Mouse (Mus musculus): ENCODE results near the gene Cks1b. TPM values are rescaled to one million over a fixed set of nuclear protein-coding genes. Genes with fewer than 3 reads are reported as not detected.

The Cks1b gene
- polyA plus RNA-seq, 1 experiment from 2014 or later: 619 TPM

DNA sequence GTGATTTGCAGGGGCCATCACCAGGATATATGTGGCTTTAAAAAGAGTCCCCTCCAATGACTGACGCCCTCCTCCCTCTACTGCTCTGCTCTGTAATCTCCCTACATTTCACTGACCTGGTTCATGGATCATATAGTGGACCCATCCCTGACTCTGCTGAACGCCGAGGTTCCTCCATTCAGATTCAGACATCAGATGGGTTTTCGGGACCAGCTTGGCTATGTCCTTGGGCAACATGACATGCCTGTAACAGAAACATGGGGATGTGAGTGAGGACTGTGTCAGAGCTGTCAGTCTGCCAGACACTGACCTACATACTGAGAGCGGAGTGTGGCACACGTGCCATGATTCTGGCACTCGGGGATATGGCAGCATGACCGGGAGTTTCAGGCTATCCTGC lies 2.0 kb downstream of the Cks1b start:
- 0 out of 2 replicates have a peak overlapping the region, but pooled peaks have one; percentile 60 for H3K4me3 ChIP-seq (replicated peaks)
- peak overlapping the region; percentile 80 for H3K4me2 ChIP-seq
- WGBS: 98% methylated on average over 8 of the region's 8 CpGs
- H3K27ac ChIP-seq: no peak overlapping the region
- H3K4me1 ChIP-seq (replicated peaks): peaks cover 27% of the 10 kb centered on the region
- no peaks in the 10 kb centered on the region for H3K27me3 ChIP-seq
- no peak for ATAC-seq (ENCODE audit: insufficient number of reproducible peaks, insufficient read depth, low FRiP score, low TSS enrichment, low read depth)
- H3K36me3 ChIP-seq: peaks cover 36% of the 10 kb centered on the region
- H3K9me3 ChIP-seq: no peaks in the 10 kb centered on the region
- H3K9ac ChIP-seq (replicated peaks): no peak overlapping the region

DNA sequence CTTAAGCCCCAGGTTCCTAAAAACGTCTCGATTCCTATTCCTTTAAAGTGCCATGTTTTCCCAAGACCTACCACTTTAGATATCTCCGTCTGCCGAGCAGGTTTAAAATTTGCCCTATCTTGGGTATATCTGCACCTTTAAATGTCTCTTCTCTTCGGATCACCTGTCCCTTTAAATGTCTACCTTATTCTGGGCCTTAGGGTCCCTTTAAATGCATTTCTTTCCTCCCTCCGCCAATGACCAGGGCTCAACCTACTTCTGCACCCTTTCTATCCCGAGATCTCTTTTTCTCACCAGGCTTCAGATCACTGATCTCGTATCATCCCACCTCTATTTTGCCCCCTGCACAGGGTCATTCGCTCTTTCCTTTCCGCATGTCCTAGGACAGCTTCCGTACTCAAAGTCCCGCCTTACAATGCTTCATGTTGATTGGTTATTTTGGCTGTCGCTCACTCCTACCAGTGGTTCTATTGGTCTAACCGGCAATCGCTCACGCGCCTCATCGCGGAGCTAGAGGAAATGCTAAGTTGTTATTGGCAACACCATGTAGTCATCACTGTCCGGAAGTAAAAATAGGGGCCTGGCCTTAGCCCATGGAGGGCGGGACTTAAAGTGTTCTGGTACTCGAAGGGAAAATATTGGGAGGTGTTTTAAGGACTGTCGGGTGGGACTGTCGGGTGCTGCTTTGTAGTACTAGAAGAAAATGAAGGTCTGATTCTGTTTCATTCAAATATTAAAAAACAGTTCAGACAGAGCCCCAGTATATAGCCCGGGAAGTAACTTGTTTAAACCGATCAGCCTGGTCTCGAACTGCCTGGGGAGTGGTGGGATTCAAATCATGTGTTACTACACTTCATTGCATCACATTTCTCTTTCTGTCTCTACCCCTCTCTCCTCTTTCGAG lies 6.4 kb downstream of the Cks1b start, which contains the start of gene Flad1:
TSS of gene Flad1 (minus strand) at position 381 of the 904 bp plus-strand sequence.
- peak within 1 kb of the TSS; percentile 55 for H3K4me3 ChIP-seq (replicated peaks)
- H3K27me3 ChIP-seq: no peaks in the 10 kb centered on the region
- peak within 1 kb of the TSS; percentile 53 for H3K9ac ChIP-seq (replicated peaks)
- peak; percentile 99 for ATAC-seq (ENCODE audit: insufficient number of reproducible peaks, insufficient read depth, low FRiP score, low TSS enrichment, low read depth)
- no peaks in the 10 kb centered on the region for H3K9me3 ChIP-seq
- H3K27ac ChIP-seq: peak within 1 kb of the TSS; percentile 45; the same call in 1 of the 2 replicates
- H3K4me2 ChIP-seq: peak within 1 kb of the TSS; percentile 68
- H3K36me3 ChIP-seq: peaks cover 56% of the 10 kb centered on the region
- H3K4me1 ChIP-seq (replicated peaks): peaks cover 13% of the 10 kb centered on the region
- 8% methylated on average over 28 of the region's 28 CpGs for WGBS

DNA sequence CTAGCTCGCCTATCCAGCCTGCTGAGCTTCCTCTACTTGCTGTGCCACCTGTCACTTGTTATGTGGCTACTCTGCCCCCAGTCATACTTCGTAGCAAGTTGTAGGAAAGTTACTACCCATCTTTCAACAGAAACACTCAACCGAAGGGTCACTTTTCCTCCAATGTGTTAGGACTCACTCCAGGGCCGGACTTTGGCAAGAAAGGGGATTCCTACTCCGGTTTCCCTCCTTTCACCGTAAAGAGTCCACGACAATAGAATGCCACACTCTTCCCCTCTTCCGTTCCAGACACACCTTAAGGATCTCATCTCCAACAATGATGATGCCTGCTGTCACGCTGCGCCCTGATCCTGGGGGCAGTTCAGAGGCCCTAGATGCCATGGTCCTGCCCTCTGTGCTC lies 7.3 kb downstream of the Cks1b start:
- peak overlapping the region; percentile 53 for H3K9ac ChIP-seq (replicated peaks)
- H3K36me3 ChIP-seq: peaks cover 49% of the 10 kb centered on the region
- ATAC-seq (ENCODE audit: insufficient number of reproducible peaks, insufficient read depth, low FRiP score, low TSS enrichment, low read depth): no peak
- no peaks in the 10 kb centered on the region for H3K9me3 ChIP-seq
- H3K4me2 ChIP-seq: peak overlapping the region; percentile 68
- H3K27me3 ChIP-seq: no peaks in the 10 kb centered on the region
- 78% methylated on average over 10 of the region's 10 CpGs for WGBS
- peak overlapping the region; percentile 55 for H3K4me3 ChIP-seq (replicated peaks)
- peaks cover 6% of the 10 kb centered on the region for H3K4me1 ChIP-seq (replicated peaks)
- H3K27ac ChIP-seq: no peak overlapping the region

DNA sequence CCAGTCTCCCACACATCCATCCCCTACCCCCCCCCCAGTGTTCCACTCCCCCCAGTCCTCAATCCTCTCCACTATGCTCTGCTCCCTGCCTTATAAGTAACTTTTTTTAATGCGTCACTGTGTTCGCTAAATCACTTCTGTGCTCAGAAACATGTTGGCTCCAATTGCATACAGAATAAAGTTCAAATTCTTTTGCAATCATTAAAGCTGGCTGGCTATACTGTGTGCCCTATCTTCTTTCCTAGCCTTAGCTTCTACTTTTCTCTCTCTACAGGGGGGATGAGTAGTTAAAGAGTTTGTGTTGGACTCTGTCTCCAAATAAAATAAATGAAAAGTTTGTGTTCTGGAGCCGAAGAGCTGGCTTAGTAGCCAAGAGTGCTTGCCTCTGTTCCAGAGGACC lies 8.5 kb downstream of the Cks1b start:
- no peak overlapping the region for H3K4me3 ChIP-seq (replicated peaks)
- WGBS: 95% methylated on average over 3 of the region's 3 CpGs

DNA sequence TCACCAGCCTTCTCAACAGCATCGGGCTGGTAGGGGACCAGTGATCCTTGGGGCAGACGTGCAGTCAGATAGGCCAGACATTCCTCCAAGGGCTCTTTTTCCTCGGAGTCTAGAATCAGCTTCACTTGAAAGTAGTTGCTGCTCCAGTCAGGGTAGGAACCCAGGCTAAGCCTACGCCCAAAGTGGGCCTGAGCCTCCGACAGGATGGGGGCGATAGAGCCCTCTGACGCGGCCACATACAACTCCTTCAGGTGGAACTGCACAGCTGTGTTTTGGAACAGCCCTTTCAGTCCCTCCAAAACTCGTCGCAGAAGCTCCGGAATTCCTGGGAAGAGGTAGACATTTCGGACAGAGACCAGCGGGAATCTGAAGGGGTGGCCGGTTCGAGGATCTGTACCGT lies 9.7 kb downstream of the Cks1b start:
- no peaks in the 10 kb centered on the region for H3K27me3 ChIP-seq
- peaks cover 44% of the 10 kb centered on the region for H3K36me3 ChIP-seq
- H3K9ac ChIP-seq (replicated peaks): no peak overlapping the region; the same call in 1 of the 2 replicates
- peaks cover 6% of the 10 kb centered on the region for H3K4me1 ChIP-seq (replicated peaks)
- no peak overlapping the region for H3K27ac ChIP-seq
- ATAC-seq (ENCODE audit: insufficient number of reproducible peaks, insufficient read depth, low FRiP score, low TSS enrichment, low read depth): no peak
- H3K9me3 ChIP-seq: no peaks in the 10 kb centered on the region
- no peak overlapping the region for H3K4me3 ChIP-seq (replicated peaks)
- 58% methylated on average over 16 of the region's 16 CpGs for WGBS
- H3K4me2 ChIP-seq: no peak overlapping the region

More for the DNA sequence above, 8.5 kb downstream of the Cks1b start:
- no peak overlapping the region for H3K9ac ChIP-seq (replicated peaks)
- no peak overlapping the region for H3K27ac ChIP-seq
- peaks cover 6% of the 10 kb centered on the region for H3K4me1 ChIP-seq (replicated peaks)
- ATAC-seq (ENCODE audit: insufficient number of reproducible peaks, insufficient read depth, low FRiP score, low TSS enrichment, low read depth): no peak
- H3K9me3 ChIP-seq: no peaks in the 10 kb centered on the region
- H3K27me3 ChIP-seq: no peaks in the 10 kb centered on the region
- H3K36me3 ChIP-seq: peaks cover 43% of the 10 kb centered on the region
- no peak overlapping the region for H3K4me2 ChIP-seq

DNA sequence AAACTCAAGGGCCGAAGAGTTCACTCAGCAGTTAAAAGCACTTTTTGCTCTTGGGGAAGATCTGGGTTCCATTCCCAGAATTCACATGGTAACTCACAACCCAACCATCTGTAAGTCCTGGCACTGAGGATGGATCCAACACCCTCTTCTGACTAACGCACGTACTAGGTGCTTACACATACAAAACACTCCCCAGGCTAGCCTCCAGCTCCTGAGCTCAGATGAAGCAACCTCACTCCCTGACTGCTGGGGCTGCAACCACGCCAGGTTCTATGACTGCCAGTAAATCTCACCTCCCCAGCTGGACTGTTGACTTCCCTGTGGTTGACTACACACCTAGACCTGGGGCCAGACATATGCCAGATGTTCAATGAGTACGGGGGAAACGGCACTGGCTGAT lies 11.3 kb downstream of the Cks1b start:
- 86% methylated on average over 6 of the region's 6 CpGs for WGBS
- Histone ChIP-seq H3K4me1 (replicated peaks) (peaks cover 6% of the 10 kb centered on the region), H3K9ac (replicated peaks) (no peak overlapping the region), H3K27me3 (no peaks in the 10 kb centered on the region), H3K36me3 (peaks cover 54% of the 10 kb centered on the region), H3K4me3 (replicated peaks) (no peak overlapping the region), H3K4me2 (no peak overlapping the region), H3K9me3 (no peaks in the 10 kb centered on the region), H3K27ac (no peak overlapping the region)
- ATAC-seq (ENCODE audit: insufficient number of reproducible peaks, insufficient read depth, low FRiP score, low TSS enrichment, low read depth): no peak

DNA sequence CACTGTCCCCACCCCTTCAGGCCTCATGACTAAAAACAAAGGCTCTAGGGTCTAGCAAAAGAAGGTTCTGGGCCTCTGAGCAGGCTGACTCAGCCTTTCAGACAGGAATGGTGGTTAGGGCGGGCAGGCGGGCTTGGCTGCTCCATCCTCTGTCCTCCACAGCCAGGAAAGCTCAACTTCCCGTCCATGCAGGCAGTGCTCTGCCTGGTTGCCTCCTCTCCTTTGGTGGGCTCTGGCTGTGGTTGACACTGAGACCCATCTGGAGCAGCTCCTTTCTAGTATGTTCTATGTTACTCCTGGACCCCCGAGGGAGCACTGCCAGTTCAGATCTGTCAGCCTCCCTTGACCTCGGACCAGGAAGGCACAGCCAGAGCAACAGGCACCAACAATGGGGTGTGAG lies 15.5 kb downstream of the Cks1b start, which contains the start of gene Lenep:
TSS of gene Lenep (minus strand) at position 101 of the 400 bp plus-strand sequence.
- no peak within 1 kb of the TSS for H3K27ac ChIP-seq
- H3K4me2 ChIP-seq: no peak within 1 kb of the TSS
- peaks cover 48% of the 10 kb centered on the region for H3K36me3 ChIP-seq
- no peak within 1 kb of the TSS for H3K4me3 ChIP-seq (replicated peaks)
- no peaks in the 10 kb centered on the region for H3K4me1 ChIP-seq (replicated peaks)
- ATAC-seq (ENCODE audit: insufficient number of reproducible peaks, insufficient read depth, low FRiP score, low TSS enrichment, low read depth): no peak
- 83% methylated on average over 5 of the region's 5 CpGs for WGBS
- H3K9ac ChIP-seq (replicated peaks): no peak within 1 kb of the TSS
- no peaks in the 10 kb centered on the region for H3K27me3 ChIP-seq
- no peaks in the 10 kb centered on the region for H3K9me3 ChIP-seq

DNA sequence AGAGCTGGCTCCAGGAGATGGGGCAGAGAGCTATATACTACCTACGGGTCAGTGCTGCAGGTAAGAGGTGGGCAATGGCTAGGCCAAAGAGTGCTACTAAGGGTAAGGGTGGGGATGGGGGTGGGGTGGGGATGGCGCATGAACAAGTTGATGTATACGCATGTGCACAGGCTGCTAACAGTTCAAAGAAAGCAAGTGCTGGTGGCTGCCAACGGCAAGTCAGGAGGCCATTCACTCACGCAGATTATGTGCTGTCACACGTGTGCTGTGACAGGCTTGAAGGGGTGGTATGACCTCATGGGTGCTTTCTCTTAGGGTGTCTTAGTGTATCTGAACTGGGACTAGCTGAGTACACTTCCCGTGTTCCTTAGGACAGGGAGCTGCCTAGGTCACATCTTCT lies 16.9 kb downstream of the Cks1b start:
- 90% methylated on average over 7 of the region's 7 CpGs for WGBS
- ATAC-seq (ENCODE audit: insufficient number of reproducible peaks, insufficient read depth, low FRiP score, low TSS enrichment, low read depth): no peak
- H3K4me1 ChIP-seq (replicated peaks): peaks cover 6% of the 10 kb centered on the region

DNA sequence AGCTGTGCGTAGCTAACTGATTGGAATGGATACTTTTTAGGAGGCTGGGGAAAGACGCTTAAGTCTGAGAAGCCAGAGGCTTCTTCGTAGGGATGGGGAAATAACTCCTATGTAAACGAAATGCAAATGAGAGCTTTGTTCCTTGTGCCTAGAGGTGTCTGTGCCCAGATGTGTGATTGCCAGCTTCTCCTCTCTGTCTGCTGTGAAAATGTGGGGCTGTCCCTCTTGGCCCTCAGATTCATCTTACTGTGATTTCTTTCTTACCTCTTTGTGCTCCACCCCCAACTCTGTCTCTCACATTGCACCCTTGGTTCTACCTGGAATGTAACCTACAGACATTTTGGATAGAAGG lies 21.6 kb downstream of the Cks1b start:
- H3K9ac ChIP-seq (replicated peaks): peak overlapping the region; percentile 58
- H3K4me1 ChIP-seq (replicated peaks): peaks cover 47% of the 10 kb centered on the region

More for the DNA sequence above, 16.9 kb downstream of the Cks1b start:
- Histone ChIP-seq H3K4me3 (replicated peaks) (no peak overlapping the region), H3K9me3 (no peaks in the 10 kb centered on the region), H3K27me3 (no peaks in the 10 kb centered on the region), H3K4me2 (no peak overlapping the region), H3K36me3 (peaks cover 38% of the 10 kb centered on the region), H3K9ac (replicated peaks) (no peak overlapping the region), H3K27ac (no peak overlapping the region)

DNA sequence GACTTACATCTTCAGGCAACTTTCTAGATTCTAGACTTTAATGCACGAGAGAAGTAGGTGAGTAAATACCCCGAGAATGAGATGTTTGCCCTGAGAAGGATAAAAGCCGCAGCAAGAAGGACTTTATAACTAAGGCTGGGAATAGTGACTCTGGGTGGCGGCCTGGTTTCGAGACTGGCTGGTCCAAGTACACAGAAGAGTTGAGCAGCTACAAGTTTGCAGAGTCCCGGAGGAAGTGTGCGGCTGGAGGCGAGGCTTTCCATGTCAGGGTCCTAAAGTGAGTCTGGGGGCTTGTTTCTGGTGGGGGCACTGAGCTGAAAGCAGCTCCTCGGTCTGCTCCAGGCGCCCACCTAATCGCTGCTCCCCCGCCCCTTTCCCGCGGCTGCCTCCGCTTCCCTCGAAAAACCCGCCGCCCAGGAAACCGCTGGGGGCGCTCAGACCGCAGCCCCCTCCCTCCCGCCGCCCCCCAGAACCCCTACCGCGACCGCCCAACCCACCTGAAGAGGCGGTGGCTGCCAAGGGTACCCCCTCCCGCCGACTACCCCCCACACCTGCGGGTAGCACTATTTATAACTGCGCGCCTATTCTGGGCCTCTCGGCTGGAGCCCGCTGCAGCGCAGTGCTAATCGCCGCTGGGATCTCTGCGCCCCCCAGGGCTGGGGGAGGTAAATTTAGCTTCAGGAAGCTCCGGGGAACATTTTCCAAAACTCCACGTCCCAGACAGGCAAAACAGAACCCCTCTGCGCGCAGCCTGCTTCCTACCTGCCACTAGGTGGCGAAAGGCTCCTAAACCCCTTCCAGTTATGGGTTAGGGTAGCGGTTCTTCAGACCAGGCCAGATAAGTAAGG lies 22.2 kb downstream of the Cks1b start:
- 1% methylated on average over 43 of the region's 44 CpGs for WGBS

More for the DNA sequence above, 21.6 kb downstream of the Cks1b start:
- Histone ChIP-seq H3K4me3 (replicated peaks) (peak overlapping the region; percentile 53), H3K27me3 (peaks cover 16% of the 10 kb centered on the region), H3K9me3 (no peaks in the 10 kb centered on the region), H3K36me3 (peaks cover 5% of the 10 kb centered on the region; the same call in 1 of the 2 replicates), H3K4me2 (peak overlapping the region; percentile 100), H3K27ac (peak overlapping the region; percentile 79; the same call in 1 of the 2 replicates)
- no peak for ATAC-seq (ENCODE audit: insufficient number of reproducible peaks, insufficient read depth, low FRiP score, low TSS enrichment, low read depth)
- WGBS: 2% methylated on average over 4 of the region's 4 CpGs

DNA sequence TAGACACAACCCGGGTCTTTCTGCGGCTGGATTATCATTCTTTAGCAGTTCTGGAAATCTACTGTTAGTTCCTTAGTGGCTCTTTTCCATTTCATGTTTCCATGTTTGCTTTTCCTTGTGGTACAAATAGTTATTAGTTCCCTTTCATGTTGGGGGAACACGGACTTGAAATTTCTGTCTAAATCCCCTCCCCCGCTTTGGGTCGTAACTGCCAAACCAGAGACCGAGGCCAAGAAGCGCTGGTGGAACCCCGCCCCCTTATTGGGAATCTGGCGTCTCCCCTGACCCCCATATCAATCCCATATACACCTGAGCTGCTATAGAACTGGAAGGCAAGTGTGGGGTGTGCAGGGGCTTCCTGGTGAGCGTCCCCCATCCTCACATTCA lies 22.8 kb downstream of the Cks1b start:
- peak overlapping the region; percentile 53 for H3K4me3 ChIP-seq (replicated peaks)
- peak overlapping the region; percentile 55; the same call in 1 of the 2 replicates for H3K9ac ChIP-seq (replicated peaks)
- WGBS: 2% methylated on average over 10 of the region's 10 CpGs
- H3K27me3 ChIP-seq: peaks cover 26% of the 10 kb centered on the region
- H3K36me3 ChIP-seq: no peaks in the 10 kb centered on the region
- peak overlapping the region; percentile 84 for H3K27ac ChIP-seq
- H3K4me1 ChIP-seq (replicated peaks): peaks cover 59% of the 10 kb centered on the region
- H3K4me2 ChIP-seq: peak overlapping the region; percentile 100
- H3K9me3 ChIP-seq: no peaks in the 10 kb centered on the region
- no peak for ATAC-seq (ENCODE audit: insufficient number of reproducible peaks, insufficient read depth, low FRiP score, low TSS enrichment, low read depth)

More for the DNA sequence above, 22.2 kb downstream of the Cks1b start:
- Histone ChIP-seq H3K4me2 (peak overlapping the region; percentile 100), H3K4me3 (replicated peaks) (peak overlapping the region; percentile 53), H3K36me3 (no peaks in the 10 kb centered on the region), H3K27ac (peak overlapping the region; percentile 79), H3K9ac (replicated peaks) (peak overlapping the region; percentile 58), H3K9me3 (no peaks in the 10 kb centered on the region), H3K4me1 (replicated peaks) (peaks cover 53% of the 10 kb centered on the region), H3K27me3 (peaks cover 21% of the 10 kb centered on the region)
- ATAC-seq (ENCODE audit: insufficient number of reproducible peaks, insufficient read depth, low FRiP score, low TSS enrichment, low read depth): no peak
